Mouse (Mus musculus) cerebellum, postnatal 36 days (tissue): Measurements from ENCODE around the gene Tspan4.
"Not testable (repeated sequence)": the region's sequence is repeated elsewhere in the genome, so short reads cannot be mapped to it uniquely, and the experiment has no call there.

ENCODE experiments used
- DNase-seq, 2 experiments: peaks; one replicate each; pipeline ENCODE4 v3.0.0; 2021 to 2022; ENCODE audit warnings: mixed read lengths in 2 of 2

The Tspan4 gene

DNA sequence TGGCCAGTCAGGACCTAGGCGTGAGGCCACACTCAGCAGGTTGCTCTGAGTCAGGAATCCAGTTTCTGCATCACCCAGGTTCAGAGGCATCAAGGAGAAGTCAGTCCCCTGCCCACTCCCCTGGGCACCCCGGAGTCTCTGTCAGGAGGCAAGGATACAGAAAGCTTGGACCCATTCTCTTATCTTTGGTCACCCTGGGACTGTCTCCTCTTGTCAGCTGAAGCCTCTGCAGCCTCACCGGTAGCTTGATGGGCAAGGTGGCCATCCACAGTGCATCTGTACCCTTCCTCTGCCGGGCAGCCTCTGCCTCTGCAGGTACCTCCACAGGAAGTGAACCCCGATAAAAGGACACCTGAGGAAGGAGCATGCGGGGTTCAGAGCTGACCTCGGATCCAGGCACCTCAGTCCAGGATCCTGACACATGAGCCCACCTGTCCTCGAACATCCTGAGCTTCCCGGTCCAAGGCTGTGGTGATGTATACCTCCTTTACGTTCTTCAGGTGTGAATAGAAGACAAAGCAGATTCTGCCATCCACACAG is 35.8 kb upstream of the Tspan4 start:
- DNase-seq = peak in 1 of 2 experiments; percentile 18

DNA sequence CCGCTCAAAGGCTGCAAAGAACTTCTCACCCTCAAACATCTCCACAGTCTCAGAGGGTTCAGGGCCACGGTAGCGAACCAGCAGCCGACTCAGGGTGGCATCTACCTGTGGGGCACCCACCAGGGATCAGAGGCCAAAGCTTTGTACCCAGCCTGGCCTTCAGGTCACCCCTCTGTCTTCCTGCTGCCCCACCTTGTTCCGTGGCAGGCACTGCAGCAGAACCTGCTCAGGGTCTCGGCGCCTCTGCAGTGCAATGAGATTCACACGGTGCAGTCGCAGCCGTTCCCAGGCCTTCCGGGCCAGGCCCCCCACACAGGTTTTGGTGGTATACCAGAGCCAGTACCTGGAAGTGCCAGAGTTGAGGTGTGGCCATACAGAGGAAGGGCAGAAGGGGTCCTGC is 35.2 kb upstream of the Tspan4 start:
- no peak for DNase-seq

DNA sequence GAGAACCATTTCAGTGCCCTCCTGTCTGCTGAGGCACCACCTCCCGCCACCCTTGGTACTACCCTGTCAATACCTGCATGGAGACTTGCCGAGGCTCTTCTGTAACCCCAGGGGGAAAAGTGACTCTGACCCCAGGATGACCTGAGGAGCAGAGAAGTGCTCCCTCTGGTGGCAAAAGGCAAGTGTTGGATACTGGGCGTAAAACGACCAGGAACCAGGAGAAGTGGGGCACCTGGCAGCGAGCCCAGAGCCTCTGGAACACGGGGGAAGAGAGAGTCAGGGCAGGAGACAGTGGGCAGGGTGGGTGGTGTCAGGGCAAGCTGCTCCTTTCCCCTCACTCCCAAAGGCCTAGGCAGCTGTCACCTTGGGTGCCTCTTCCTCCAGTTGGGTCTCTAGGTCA is 34.4 kb upstream of the Tspan4 start:
- peak; percentile 67 to 73 for DNase-seq

DNA sequence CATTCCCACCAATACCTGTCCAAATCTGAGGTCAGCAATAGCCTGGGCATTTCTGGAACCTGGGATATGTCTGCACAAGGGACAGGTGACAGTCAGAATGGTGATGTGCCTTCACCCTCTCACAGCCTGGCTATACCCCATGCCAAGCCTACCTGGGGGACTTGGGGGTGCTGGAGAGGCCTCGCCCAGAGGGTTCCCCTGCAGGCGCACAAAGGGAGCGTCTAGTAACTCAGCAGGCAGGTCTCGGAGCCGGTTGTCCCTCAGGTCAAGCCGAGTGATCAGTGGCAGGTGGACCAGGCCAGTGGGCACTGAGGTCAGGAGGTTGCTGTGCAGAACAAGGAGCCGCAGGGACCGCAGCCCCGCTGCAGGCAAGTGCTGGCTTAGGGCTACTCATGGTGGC is 33.6 kb upstream of the Tspan4 start:
- DNase-seq = no peak

DNA sequence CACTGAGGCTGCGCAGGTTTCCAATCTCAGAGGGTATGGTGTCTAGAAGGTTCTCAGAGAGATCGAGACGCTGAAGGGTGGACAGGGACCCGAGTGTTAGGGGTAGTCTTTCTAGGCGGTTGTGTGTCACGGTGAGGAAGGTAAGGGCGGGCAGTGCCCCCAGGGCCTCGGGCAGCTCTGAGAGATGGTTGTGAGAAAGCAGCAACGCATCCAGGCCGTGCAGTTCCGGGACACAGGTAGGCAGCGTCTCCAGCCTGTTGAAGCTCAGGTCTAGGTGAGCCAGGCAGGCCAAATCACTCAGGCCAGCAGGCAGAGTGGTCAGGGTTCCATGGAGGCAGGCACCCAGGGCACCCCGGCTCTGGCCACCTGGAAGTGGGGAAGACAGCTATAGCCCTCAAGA is 32.8 kb upstream of the Tspan4 start:
- no peak for DNase-seq

DNA sequence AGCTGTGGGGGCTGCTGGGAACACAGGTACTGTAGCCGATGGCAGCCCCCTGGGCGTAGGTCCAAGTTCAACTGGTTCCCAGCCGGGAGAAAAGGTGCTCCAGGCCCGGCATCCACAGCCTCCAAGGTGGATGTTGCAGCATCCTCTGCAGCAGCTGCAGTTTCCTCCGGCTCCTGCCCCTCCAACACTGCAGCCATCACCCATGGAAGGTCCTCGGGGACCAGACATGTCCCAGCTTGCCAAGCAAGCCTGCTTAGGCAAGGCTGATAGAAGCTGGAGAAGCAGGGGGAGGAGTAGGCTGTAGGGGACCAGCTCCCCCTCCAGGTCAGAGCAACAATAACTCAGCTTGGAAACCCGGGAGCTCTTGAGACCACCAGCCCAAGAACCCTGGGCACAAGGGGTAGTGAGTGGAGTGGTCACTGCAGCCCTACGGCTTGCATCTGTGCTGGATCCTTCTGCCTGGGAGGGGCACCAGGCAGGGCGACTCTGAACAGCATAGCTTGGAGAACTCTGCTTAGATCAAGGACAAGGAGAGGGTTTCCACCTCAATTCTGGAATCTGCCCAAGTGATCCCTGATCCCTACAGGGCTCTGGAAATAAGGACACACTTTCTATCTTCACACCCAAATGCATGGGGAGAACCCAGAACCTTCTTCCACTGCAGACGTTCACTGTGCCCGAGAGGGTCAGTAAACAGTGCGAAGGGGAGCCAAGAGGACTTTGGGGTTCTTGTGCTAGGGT is 31.8 kb upstream of the Tspan4 start:
- DNase-seq = no peak

DNA sequence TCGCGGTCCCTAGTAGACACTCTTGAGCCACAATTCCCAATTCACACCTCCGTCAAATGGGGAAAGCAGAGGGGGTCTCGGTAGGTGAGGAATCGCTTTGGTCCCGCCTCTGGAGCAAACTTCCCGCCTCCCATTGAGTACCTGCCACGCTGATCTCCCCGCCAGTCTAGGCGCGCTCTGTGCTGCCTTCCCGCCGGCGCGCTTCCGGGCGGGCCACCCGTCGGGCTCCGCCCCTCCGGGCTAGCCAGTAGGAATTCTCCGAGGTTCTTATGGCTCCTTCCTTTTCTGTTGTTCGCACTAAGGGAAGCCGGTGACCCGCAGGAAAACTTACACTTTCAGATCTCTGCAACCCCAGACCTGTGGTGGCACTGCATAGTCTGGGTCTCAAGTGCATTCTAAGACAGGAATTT is 31.2 kb upstream of the Tspan4 start, which contains the start of gene Pidd1:
Gene Pidd1 (minus strand): TSS at position 198 of the 410 bp plus-strand sequence.
- no peak for DNase-seq

DNA sequence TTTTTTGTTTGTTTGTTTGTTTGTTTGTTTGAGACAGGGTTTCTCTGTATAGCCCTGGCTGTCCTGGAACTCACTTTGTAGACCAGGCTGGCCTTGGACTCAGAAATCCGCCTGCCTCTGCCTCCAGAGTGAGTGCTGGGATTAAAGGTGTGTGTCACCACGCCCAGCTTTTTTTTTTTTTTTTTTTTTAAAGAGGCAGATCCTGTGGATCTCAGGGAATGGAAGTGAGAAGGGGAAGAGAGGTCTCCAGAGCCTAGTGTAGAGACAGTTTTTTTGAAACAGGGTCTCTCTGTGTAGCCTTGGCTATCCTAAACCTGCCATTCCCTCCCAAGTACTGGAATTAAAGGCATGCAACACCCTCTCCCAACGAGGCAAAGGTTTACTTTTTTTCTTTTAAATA is 28.7 kb upstream of the Tspan4 start:
- not testable (repeated sequence) for DNase-seq

DNA sequence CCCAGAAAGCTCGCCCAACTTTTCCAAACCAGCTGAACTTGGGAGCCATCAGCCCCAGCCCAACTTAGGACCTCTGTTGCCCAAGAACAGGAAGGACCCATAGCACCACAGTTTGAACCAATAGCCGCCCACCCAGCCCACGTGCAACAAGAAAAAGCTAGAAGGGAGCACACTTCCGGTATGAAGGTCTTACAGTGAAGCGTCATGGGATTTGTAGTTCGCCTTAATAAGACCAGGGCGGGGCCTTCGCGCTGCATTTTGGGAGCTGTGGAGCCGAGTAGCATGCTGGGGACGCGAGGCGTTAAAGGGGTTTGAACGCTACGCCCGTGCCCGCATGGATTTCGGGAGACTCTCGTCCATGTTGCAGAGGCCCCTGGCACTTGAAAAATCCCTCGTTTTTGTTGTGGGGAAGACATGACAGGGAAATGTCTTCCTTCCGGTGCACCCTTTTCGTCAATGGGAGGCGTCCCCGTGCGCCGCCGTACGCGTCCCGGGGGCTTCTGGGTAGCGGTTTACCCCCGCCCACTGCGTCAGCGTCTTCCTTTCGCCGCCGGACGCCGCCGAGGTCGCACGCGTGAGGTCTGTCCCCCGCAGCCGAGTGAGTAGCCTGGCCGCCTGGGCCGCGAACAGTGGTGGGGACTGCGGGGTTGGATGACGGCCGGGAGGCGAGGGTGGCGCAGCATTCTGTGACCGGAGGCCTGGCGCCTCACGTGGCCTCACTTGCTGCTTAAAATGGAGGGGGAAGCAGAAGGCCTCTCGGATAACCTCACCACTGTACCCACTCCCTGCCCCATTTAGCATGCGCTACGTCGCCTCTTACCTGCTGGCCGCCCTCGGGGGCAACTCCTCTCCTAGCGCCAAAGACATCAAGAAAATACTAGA is 27.7 kb upstream of the Tspan4 start, which contains the start of gene Rplp2:
Gene Rplp2 (plus strand): TSS at position 261 of the 882 bp plus-strand sequence.
- DNase-seq = peak; percentile 94

DNA sequence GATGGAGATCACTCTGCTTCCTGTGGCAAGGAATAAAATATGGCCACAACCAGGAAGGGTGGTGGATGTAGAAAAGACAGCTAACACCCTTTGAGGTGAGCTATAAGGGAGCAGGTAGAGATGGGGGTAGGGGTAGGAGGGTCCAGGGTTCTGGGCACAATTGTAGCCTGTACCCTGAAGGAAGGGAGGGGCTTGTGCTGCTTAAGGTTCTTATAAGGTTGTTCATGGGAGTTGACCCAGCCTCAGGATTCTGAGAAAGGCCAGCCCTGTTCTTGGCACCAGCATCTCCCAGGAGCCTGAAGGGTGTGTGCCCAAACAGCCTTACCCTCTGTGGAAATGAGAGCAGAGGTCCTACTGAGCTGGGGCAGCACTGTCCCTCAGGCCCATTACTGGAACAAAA is 23.1 kb upstream of the Tspan4 start:
- no peak for DNase-seq

DNA sequence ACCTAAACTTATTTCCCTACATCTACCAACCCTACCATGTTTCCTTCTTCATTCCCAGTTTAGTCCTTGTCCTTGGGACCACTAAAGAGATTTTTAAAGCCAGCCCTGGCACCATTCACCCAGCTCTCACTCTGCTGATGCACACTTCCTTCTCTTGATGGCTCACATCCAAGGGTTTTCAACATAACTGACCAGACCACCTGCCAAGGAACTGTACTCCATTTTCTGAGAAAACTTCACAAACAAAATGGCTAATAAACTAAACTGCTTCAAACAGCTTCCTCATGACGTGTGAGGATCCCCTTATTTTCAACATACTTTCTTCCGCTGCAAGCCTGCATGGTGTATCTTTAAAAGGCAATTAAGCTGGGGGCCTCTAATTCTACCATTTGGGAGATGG is 21.4 kb upstream of the Tspan4 start:
- DNase-seq = no peak

DNA sequence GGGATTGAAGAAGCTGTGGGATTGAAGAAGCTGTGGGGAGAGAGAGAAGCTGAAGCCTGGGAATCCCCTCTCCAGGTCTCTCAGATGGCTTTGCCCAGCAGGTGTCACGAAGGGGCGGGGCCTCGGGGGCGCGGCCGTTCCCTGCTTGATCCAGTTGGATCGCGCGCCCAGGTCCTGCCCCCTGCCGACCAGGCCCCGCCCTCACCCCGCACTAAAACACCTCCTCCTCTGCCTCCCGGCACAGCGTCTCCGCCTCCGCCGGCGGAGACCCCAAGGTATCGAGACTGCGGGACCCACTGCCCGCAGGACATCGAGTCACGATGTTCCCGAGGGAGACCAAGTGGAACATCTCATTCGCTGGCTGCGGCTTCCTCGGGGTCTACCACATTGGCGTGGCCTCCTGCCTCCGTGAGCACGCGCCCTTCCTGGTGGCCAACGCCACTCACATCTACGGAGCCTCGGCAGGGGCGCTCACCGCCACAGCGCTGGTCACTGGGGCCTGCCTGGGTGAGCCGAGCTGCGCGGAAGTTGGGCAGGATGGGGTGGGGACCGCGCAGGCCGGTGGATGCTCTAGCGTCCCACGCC is 20.0 kb upstream of the Tspan4 start, which contains the start of gene Pnpla2:
Gene Pnpla2 (plus strand): TSS at position 232 of the 585 bp plus-strand sequence.
- peak; percentile 87 to 93 for DNase-seq

DNA sequence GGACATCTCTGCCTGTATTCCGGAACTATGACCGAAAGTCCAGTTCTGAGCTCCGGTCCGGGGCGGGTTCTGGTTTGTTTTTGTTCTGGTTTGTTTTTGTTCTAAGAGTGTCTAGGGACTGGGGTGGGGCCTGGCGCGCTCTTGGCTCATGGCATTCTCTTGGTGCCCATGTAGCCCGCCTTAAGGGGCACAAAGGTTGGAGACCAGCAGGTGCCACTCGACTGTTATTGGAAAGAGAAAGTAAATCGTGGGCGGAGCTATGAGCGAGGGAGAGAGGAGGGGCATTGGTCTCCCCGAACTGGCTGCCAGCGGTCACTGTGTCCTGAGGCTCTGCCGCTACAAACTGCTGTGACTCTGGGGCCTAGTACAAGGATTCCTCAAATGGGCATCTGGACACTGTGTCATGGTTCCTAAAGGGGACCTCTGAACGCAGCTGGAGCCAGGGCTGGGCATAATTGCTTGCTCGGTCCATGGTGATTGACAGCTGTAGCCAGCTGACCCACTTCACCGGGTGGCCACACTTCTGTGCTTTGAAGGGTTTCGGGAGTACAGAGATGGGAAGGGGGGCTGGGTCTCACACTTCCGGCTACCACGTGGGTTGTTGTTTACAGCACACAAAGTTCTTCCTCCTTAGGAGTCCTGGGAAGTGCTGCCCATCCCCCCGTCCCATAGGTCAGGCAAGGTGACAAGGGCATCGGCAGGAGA is 19.3 kb upstream of the Tspan4 start:
- peak; percentile 60 to 63 for DNase-seq

DNA sequence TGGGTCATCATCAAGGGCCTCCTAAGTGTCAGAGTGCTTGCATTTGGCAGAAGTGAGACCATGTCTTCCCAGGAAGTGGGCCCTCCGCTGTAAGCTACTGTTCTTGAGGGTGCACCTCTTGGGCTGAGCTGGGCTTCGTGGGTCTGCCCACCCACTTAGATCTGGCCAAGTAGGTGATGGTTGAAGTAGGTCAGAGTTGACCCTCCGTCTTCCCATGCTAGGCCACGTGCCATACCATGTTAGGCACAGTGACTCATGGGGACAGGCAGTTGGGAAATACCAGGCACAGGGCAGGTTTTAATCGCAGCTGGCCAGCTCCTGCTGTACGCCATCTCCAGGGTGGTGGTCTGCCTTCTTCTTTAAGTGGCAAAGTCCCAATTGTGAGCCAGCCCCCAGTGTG is 18.3 kb upstream of the Tspan4 start:
- no peak for DNase-seq

DNA sequence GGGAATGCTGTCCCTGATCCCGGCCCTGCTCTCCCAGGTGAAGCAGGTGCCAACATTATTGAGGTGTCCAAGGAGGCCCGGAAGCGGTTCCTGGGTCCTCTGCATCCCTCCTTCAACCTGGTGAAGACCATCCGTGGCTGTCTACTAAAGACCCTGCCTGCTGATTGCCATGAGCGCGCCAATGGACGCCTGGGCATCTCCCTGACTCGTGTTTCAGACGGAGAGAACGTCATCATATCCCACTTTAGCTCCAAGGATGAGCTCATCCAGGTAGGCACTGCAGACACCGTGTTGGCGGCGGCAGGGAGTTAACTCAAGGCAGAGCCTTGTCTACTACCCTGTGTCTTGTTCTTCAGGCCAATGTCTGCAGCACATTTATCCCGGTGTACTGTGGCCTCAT is 17.8 kb upstream of the Tspan4 start:
- peak in 1 of 2 experiments; percentile 25 for DNase-seq

DNA sequence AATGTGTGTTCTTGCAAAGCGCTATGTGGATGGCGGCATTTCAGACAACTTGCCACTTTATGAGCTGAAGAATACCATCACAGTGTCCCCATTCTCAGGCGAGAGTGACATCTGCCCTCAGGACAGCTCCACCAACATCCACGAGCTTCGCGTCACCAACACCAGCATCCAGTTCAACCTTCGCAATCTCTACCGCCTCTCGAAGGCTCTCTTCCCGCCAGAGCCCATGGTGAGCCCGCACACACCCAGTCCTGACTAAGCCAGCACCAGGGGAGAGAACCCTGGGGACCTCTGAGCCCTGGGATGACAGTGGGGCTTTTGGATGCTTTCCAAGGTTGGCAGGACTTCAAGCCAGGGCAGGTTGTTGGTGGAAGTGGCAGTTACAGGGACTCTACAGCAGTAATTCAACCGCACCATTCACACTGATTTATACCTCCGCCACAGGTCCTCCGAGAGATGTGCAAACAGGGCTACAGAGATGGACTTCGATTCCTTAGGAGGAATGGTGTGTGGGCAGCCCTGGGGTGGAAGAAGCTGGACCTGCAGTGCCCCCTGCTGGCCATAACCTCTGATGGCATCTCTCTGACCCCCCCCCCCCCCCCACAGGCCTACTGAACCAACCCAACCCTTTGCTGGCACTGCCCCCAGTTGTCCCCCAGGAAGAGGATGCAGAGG is 16.9 kb upstream of the Tspan4 start:
- peak; percentile 65 to 70 for DNase-seq

DNA sequence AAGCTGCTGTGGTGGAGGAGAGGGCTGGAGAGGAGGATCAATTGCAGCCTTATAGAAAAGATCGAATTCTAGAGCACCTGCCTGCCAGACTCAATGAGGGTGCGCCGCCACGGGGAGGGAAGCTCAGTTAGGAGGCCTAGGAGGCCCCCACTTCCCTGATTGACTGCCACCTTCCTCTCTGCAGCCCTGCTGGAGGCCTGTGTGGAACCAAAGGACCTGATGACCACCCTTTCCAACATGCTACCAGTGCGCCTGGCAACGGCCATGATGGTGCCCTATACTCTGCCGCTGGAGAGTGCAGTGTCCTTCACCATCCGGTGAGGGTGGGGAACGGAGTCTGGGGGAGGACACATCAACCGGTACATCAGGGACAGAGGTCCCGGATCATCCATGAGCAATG is 16.4 kb upstream of the Tspan4 start:
- peak; percentile 42 to 44 for DNase-seq

DNA sequence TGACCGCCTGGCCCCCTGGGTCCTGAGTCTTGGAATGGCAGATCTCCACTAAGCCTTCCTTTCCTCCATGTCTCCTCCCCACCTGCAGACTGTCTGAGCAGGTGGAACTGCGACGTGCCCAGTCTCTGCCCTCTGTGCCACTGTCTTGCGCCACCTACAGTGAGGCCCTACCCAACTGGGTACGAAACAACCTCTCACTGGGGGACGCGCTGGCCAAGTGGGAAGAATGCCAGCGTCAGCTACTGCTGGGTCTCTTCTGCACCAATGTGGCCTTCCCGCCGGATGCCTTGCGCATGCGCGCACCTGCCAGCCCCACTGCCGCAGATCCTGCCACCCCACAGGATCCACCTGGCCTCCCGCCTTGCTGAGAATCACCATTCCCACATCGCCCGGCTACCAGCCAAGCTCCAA is 15.7 kb upstream of the Tspan4 start:
- DNase-seq = peak; percentile 74 to 78

DNA sequence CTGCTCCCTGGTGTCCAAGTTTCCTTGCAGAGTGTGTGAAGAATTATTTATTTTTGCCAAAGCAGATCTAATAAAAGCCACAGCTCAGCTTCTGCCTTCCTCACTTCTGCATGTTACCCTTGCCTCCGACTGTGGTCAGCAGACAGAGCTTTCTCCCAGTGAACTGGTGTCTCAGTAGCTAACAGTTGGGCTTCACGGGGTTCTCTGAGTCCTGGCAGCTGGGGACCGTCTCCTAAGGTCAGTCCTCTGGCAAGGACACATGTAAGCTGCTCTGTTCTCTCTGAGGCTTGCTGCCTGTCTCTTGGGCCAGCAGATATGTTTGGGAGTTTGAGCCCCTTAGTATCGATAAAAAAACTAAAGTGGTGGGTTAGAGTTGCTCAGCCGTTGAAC is 15.0 kb upstream of the Tspan4 start:
- no peak for DNase-seq

DNA sequence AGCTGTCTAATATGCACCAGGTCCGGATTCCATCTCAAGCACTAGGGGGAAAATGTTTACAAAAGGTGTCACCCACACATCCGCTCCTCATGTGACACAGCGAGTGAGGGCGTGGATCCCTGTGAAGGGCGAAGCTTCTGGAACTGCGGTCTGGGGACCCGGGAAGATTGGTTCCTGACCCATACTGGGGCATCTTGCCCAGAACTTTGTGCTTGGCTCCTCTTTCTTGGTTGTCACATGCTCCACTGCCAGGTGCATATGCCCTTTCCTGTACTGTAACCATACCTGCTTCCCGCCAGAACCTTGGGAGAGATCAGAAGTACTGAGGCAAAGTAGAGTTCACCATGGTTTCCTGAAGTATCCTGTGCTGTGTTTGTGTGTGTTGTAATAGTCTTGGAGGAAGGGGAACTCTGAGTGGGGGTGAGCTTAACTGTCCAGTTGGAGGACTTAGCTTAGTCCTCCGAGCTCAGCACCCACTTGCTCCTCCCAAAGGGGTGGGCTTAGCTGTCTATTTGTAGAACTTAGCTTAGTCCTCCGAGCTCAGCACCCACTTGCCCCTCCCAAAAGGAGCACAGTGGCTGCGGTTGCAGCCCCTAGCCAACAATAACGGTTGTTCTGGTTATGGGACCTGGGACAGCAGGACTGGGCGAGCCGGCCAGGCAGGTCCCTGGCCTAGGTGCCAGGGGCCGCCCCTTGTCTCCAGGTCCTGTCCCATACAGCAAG is 14.5 kb upstream of the Tspan4 start, which contains the start of gene Cracr2b:
Gene Cracr2b (plus strand): TSS at position 704 of the 723 bp plus-strand sequence.
- DNase-seq = no peak
